Mouse (Mus musculus): ENCODE measurements around the gene Aurkb.

Gene Aurkb

GRCm38 (mm10) chr11:69064259-69065133 lies 19.0 kb downstream of the Aurkb start:
- DNase-seq (ENCODE audit: low spot score in 2 of 2): no peak

GRCm38 (mm10) chr11:69065394-69065925 lies 20.0 kb downstream of the Aurkb start:
- no peak for DNase-seq (ENCODE audit: low spot score in 2 of 2)

- DNase-seq (ENCODE audit: low spot score in 2 of 2): peak in 1 of 2 experiments; percentile 42
Observed at GRCm38 (mm10) chr11:69066163-69066861, 20.9 kb downstream of the Aurkb start.

GRCm38 (mm10) chr11:69066956-69067355 lies 21.5 kb downstream of the Aurkb start:
- peak; percentile 70 to 82 for DNase-seq (ENCODE audit: low spot score in 2 of 2)

GRCm38 (mm10) chr11:69067601-69068000 lies 22.2 kb downstream of the Aurkb start:
- no peak for DNase-seq (ENCODE audit: low spot score in 2 of 2)

GRCm38 (mm10) chr11:69070093-69070492 lies 24.6 kb downstream of the Aurkb start:
- no peak for DNase-seq (ENCODE audit: low spot score in 2 of 2)

GRCm38 (mm10) chr11:69070590-69071222 lies 25.3 kb downstream of the Aurkb start, which contains the start of gene Tmem107:
TSS of gene Tmem107 (plus strand) at chr11:69070806.
- DNase-seq (ENCODE audit: low spot score in 2 of 2): peak; percentile 87 to 90

- no peak for DNase-seq (ENCODE audit: low spot score in 2 of 2)
Observed at GRCm38 (mm10) chr11:69071262-69071661, 25.8 kb downstream of the Aurkb start.

- no peak for DNase-seq (ENCODE audit: low spot score in 2 of 2)
Observed at GRCm38 (mm10) chr11:69072234-69072633, 26.8 kb downstream of the Aurkb start.

GRCm38 (mm10) chr11:69072666-69073064 lies 27.2 kb downstream of the Aurkb start:
- no peak for DNase-seq (ENCODE audit: low spot score in 2 of 2)

GRCm38 (mm10) chr11:69073065-69073888 lies 27.8 kb downstream of the Aurkb start:
- peak; percentile 91 to 93 for DNase-seq (ENCODE audit: low spot score in 2 of 2)

- DNase-seq (ENCODE audit: low spot score in 2 of 2): no peak
Observed at GRCm38 (mm10) chr11:69073951-69074775, 28.7 kb downstream of the Aurkb start.

- no peak for DNase-seq (ENCODE audit: low spot score in 2 of 2)
Observed at GRCm38 (mm10) chr11:69074776-69075069, 29.3 kb downstream of the Aurkb start.

- no peak for DNase-seq (ENCODE audit: low spot score in 2 of 2)
Observed at GRCm38 (mm10) chr11:69075764-69076479, 30.5 kb downstream of the Aurkb start.

- no peak for DNase-seq (ENCODE audit: low spot score in 2 of 2)
Observed at GRCm38 (mm10) chr11:69076572-69076971, 31.1 kb downstream of the Aurkb start.

GRCm38 (mm10) chr11:69077316-69077715 lies 31.9 kb downstream of the Aurkb start:
- DNase-seq (ENCODE audit: low spot score in 2 of 2): no peak

GRCm38 (mm10) chr11:69078041-69078440 lies 32.6 kb downstream of the Aurkb start:
- DNase-seq (ENCODE audit: low spot score in 2 of 2): peak; percentile 67 to 82

GRCm38 (mm10) chr11:69078805-69079438 lies 33.5 kb downstream of the Aurkb start:
- DNase-seq (ENCODE audit: low spot score in 2 of 2): peak in 1 of 2 experiments; percentile 63
